Mouse (Mus musculus) CD8-positive naive resting alpha-beta T cell, adult 2 months (primary cell): ENCODE data around the gene Hip1r.

Experiments
- DNase-seq, 2 experiments: peaks; one replicate each; pipeline ENCODE4 v3.0.0; 2022; ENCODE audit warnings: low read depth in 2 of 2, low spot score in 2 of 2

Hip1r gene

GRCm38 (mm10) chr5:123973299-123974178 is at the start of gene Hip1r:
Gene Hip1r, plus strand, starts transcription at chr5:123973628.
- peak in 1 of 2 experiments; percentile 32 for DNase-seq

GRCm38 (mm10) chr5:123927118-123927517 is 46.3 kb upstream of the Hip1r start, which contains the start of gene Gm43518:
Gene Gm43518, plus strand, starts transcription at chr5:123927418.
- DNase-seq = no peak

- peak; percentile 83 to 84 for DNase-seq
These were observed 42.9 kb upstream of the Hip1r start, which contains the start of gene Ccdc62 for GRCm38 (mm10) chr5:123930508-123930989. Gene Ccdc62, plus strand, starts transcription at chr5:123930679.

- DNase-seq = no peak
These were observed 42.3 kb upstream of the Hip1r start for GRCm38 (mm10) chr5:123931131-123931530.

- DNase-seq = no peak
These were observed 40.5 kb upstream of the Hip1r start for GRCm38 (mm10) chr5:123932927-123933326.

GRCm38 (mm10) chr5:123933556-123933955 is 39.9 kb upstream of the Hip1r start:
- no peak for DNase-seq

GRCm38 (mm10) chr5:123933957-123934591 is 39.4 kb upstream of the Hip1r start:
- DNase-seq = no peak

GRCm38 (mm10) chr5:123935931-123936330 is 37.5 kb upstream of the Hip1r start:
- DNase-seq = no peak

GRCm38 (mm10) chr5:123938479-123938878 is 34.9 kb upstream of the Hip1r start:
- no peak for DNase-seq

- no peak for DNase-seq
These were observed 26.9 kb upstream of the Hip1r start for GRCm38 (mm10) chr5:123946546-123946945.

GRCm38 (mm10) chr5:123947041-123947761 is 26.2 kb upstream of the Hip1r start:
- DNase-seq = peak; percentile 21 to 58

GRCm38 (mm10) chr5:123952365-123953045 is 20.9 kb upstream of the Hip1r start:
- no peak for DNase-seq

GRCm38 (mm10) chr5:123957213-123957612 is 16.2 kb upstream of the Hip1r start:
- DNase-seq = no peak

- DNase-seq = no peak
These were observed 14.4 kb upstream of the Hip1r start for GRCm38 (mm10) chr5:123959018-123959417.

- DNase-seq = no peak
These were observed 13.3 kb upstream of the Hip1r start for GRCm38 (mm10) chr5:123960129-123960528.

- DNase-seq = no peak
These were observed 12.4 kb upstream of the Hip1r start for GRCm38 (mm10) chr5:123961046-123961445.

GRCm38 (mm10) chr5:123964208-123964607 is 9.2 kb upstream of the Hip1r start:
- no peak for DNase-seq

GRCm38 (mm10) chr5:123966759-123967158 is 6.7 kb upstream of the Hip1r start:
- DNase-seq = no peak

- DNase-seq = no peak
These were observed 5.0 kb upstream of the Hip1r start for GRCm38 (mm10) chr5:123968468-123968867.

GRCm38 (mm10) chr5:123969216-123969615 is 4.2 kb upstream of the Hip1r start:
- no peak for DNase-seq

- DNase-seq = no peak
These were observed 2.9 kb upstream of the Hip1r start for GRCm38 (mm10) chr5:123970576-123970975.
